Mouse (Mus musculus): Measurements from ENCODE around the gene Adat2. TPM values are rescaled to one million over a fixed set of nuclear protein-coding genes. Genes with fewer than 3 reads are reported as not detected.

Gene Adat2
- total RNA-seq (2021) = 1 to 10 TPM; 2.9 to 3.5 TPM
- long read RNA-seq, experiment 1, partial matches to known transcripts = 0 of 4 reads
- long read RNA-seq, experiment 1, other reads (novel, unspliced or antisense) = 0 of 4 reads
- long read RNA-seq, experiment 2, partial matches to known transcripts = 0 of 5 reads
- long read RNA-seq, experiment 2, other reads (novel, unspliced or antisense) = 1 of 5 reads

- intact Hi-C loops (cut with DNase I) = no loop called here
- peak; percentile 81 to 90 for DNase-seq
Measured at GRCm38 (mm10) chr10:13552646-13553497, at the start of gene Adat2, which contains the start of gene Pex3. TSS of gene Adat2 (plus strand) at chr10:13552894. TSS of gene Pex3 (minus strand) at chr10:13553142.

- intact Hi-C loops (cut with DNase I) = no loop called here
- no peak for DNase-seq
Measured at GRCm38 (mm10) chr10:13521857-13522256, 30.8 kb upstream of the Adat2 start.

GRCm38 (mm10) chr10:13528155-13528554 is 24.5 kb upstream of the Adat2 start:
- intact Hi-C loops (cut with DNase I) = no loop called here
- DNase-seq = no peak

- intact Hi-C loops (cut with DNase I) = no loop called here
- no peak for DNase-seq
Measured at GRCm38 (mm10) chr10:13534751-13535150, 17.9 kb upstream of the Adat2 start.

DNA sequence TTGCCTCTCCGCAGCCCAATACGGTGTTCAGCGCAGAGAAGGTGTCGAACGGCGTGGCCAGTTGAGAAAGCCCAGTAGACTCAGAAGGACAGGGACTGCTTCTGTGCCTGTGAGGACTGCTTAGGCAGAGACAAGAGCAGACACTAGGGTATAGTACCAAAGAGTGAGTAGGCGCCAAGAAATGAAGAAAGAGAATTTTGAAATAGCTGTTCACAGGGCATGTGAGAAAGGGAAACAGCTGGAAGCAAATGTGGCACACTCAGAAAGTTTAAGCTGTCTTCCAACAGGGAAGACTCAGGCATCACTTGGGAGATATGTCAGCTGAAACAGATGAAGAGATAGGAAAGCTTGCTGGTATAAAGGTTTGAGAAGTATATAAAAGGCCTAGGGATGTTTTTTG is 16.0 kb upstream of the Adat2 start:
- DNase-seq = no peak
- intact Hi-C loops (cut with DNase I) = no loop called here

- no peak for DNase-seq
- intact Hi-C loops (cut with DNase I) = no loop called here
Measured at GRCm38 (mm10) chr10:13539769-13540333, 12.8 kb upstream of the Adat2 start.

GRCm38 (mm10) chr10:13541721-13542120 is 11.0 kb upstream of the Adat2 start:
- intact Hi-C loops (cut with DNase I) = no loop called here
- no peak for DNase-seq

- DNase-seq = no peak
- intact Hi-C loops (cut with DNase I) = no loop called here
Measured at GRCm38 (mm10) chr10:13553498-13553985, 848 bp downstream of the Adat2 start.

- DNase-seq = no peak
- intact Hi-C loops (cut with DNase I) = no loop called here
Measured at GRCm38 (mm10) chr10:13554316-13554715, 1.6 kb downstream of the Adat2 start.

- intact Hi-C loops (cut with DNase I) = loop anchor here (5.0 kb wide), 2 partner anchors 762 to 832 kb away; no protein-coding TSS in a partner anchor
- DNase-seq = no peak
Measured at GRCm38 (mm10) chr10:13560014-13560674, 7.5 kb downstream of the Adat2 start.

DNA sequence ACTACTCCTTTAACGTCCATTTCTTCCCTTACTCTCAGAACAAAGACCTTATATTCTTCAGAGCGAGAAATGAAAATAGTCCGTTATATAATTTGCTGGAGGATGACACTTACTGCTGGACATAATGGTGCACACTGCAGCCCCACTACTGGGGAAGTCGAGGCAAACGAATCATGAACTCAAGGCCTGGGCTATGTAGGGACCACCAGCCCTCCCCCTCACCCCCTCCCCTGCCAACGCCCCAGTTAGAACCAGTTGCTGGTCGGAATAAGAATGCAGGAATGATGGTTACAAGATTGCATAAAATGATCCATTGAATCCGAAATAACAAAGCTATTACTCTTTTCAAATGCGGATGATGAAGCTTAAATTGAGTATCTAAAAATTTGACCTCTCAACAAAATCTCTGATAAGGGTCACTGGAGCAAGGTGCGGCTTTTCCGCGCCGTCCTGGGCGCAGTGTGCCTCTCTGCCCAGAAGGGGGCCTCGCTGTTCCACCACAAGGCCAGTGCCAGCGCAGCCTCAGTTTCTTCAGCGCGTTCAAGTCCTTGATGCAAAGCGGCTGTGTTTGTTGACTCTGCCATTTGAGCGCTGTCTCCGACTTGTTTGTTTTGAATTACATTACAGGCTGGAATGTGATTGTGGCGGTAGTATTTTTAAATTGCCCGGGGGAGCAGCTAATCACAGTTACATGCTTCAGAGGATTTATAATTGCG is 11.8 kb downstream of the Adat2 start:
- DNase-seq = peak; percentile 42 to 62
- intact Hi-C loops (cut with DNase I) = loop anchor here (2.0 to 5.0 kb wide), 3 partner anchors 634 to 828 kb away; no protein-coding TSS in a partner anchor

DNA sequence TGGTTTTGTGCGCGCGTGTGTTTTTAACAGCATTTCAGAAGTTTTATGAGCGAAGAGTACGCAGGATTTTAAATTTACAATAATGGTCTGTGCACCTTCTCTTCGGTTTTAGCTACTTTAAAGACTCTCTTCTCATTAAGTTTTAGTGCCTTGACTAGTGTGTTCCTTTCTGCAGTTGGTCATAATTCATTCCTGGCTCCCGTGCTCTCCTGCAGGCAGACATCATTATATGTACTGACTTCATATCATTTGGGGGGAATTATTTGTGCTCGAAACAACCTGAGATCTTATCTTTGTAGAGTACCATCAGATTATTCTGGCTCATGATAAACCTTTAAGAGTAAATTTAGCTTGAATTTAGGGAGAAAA is 12.4 kb downstream of the Adat2 start:
- intact Hi-C loops (cut with DNase I) = loop anchor here (2.0 kb wide), 1 partner anchor 634 kb away; no protein-coding TSS in a partner anchor
- DNase-seq = no peak

DNA sequence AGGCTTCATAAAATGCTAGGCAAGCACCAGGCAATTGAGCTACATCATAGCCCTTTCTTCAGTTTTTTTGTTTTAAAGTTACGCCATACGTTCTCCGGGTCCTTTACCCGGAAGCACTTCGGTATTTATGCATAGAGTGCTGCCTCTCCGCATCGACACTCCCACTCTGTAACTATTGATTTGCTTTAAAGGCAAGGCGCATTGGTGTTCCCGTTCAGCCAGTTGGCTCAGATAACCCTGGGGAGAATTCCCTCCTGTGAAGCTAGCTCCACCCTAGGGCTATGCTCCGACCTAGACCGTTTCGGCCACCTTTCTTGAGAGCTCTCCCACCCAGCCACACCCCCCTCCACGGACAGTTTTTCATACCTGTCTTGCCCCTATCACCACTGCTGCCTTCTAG is 13.7 kb downstream of the Adat2 start:
- no peak for DNase-seq
- intact Hi-C loops (cut with DNase I) = no loop called here

- intact Hi-C loops (cut with DNase I) = no loop called here
- no peak for DNase-seq
Measured at GRCm38 (mm10) chr10:13569818-13570217, 17.1 kb downstream of the Adat2 start.

GRCm38 (mm10) chr10:13570697-13571538 is 18.2 kb downstream of the Adat2 start:
- no peak for DNase-seq
- intact Hi-C loops (cut with DNase I) = no loop called here

DNA sequence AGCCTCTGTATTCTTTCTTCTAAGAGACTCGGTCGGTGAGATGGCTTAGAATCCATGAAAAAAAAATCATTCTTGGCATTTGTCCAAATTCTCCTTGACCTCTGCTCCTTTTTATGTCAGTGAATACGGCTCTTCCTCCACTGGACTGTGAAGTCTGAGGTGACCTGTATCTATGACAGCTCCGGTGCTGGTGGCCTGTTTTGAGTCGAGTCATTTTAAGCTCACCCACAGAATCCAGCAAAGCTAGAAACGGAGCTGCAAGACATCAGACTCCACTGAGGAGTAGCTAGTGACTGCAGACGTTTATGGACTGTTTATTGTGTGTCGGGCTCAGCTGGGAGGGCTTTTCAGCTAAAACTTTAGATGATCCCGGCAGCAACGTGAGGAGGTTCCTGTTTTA is 19.3 kb downstream of the Adat2 start:
- no peak for DNase-seq
- intact Hi-C loops (cut with DNase I) = no loop called here

- DNase-seq = no peak
- intact Hi-C loops (cut with DNase I) = no loop called here
Measured at GRCm38 (mm10) chr10:13572410-13572809, 19.7 kb downstream of the Adat2 start.

GRCm38 (mm10) chr10:13577123-13577522 is 24.4 kb downstream of the Adat2 start:
- DNase-seq = no peak
- intact Hi-C loops (cut with DNase I) = no loop called here

DNA sequence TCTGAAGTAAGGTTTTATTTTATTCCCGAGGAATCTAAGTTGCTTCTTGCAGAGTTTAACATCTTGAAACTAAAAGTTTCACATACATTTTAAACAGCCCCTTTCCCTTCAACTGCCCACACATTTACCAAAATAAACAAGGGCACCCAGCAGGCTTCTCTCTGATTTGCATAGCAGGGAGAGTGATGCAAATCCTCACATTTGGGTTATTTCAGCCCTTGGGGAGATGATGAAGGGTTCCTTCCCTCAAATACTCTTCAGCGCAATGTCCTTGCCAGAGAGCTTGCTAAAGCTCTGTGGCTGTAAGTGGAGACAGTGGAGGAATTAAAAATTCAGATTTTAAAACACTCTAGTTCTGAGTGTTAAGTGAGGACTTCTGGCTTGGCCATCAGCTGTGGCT is 35.2 kb downstream of the Adat2 start:
- DNase-seq = no peak
- intact Hi-C loops (cut with DNase I) = no loop called here

All from gastrocnemius, postnatal 36 days (tissue).